Mouse (Mus musculus) limb, embryonic 11.5 days (tissue): Measurements from ENCODE around the gene Sytl1. TPM values are rescaled to one million over a fixed set of nuclear protein-coding genes. Genes with fewer than 3 reads are reported as not detected.
A peak's percentile ranks its signal among the peaks of the same experiment; 100 is the strongest.

Experiments
- ATAC-seq: fragments of 200-750 bp; cut with Nextera tagmentation; 2 replicates; pipeline ENCODE4 v1.8.0; 2017; ENCODE audit warnings: low read depth; ENCODE audit not compliant: insufficient number of reproducible peaks, low FRiP score, low TSS enrichment
- DNase-seq: peaks from one replicate; pipeline ENCODE4 v3.0.0-alpha.2; 2015; ENCODE audit warnings: low spot score
- H3K27ac ChIP-seq: fragments of 300-500 bp; sonication (generic); replicated peaks from 2 replicates; pipeline ENCODE4 v1.5.1; 2014; ENCODE audit warnings: low read depth, mild to moderate bottlenecking, low read length
- H3K27me3 ChIP-seq: fragments of 300-500 bp; sonication (generic); 2 replicates; pipeline ENCODE4 v1.6.1; 2014; ENCODE audit warnings: mild to moderate bottlenecking, low read length, mixed read lengths; ENCODE audit not compliant: control insufficient read depth, insufficient read depth
- H3K36me3 ChIP-seq: fragments of 300-500 bp; sonication (generic); 2 replicates; pipeline ENCODE4 v1.6.1; 2014; ENCODE audit warnings: mild to moderate bottlenecking, low read length, moderate library complexity, mixed read lengths; ENCODE audit not compliant: control insufficient read depth, insufficient read depth
- H3K4me1 ChIP-seq: fragments of 300-500 bp; sonication (generic); 2 replicates; pipeline ENCODE4 v1.6.1; 2014; ENCODE audit warnings: low read length, mixed read lengths; ENCODE audit not compliant: control insufficient read depth, insufficient read depth
- H3K4me2 ChIP-seq: fragments of 300-500 bp; sonication (generic); 2 replicates; pipeline ENCODE4 v1.6.1; 2014; ENCODE audit warnings: low read depth, mild to moderate bottlenecking, moderate library complexity; ENCODE audit not compliant: severe bottlenecking
- H3K4me3 ChIP-seq: fragments of 300-500 bp; sonication (generic); 2 replicates; pipeline ENCODE4 v1.5.1; 2014; ENCODE audit warnings: low read depth, low read length
- H3K9ac ChIP-seq: fragments of 300-500 bp; sonication (generic); 2 replicates; pipeline ENCODE4 v1.6.1; 2014; ENCODE audit warnings: mild to moderate bottlenecking, low read length
- H3K9me3 ChIP-seq: fragments of 300-500 bp; sonication (generic); 2 replicates; pipeline ENCODE4 v1.6.1; 2016; ENCODE audit warnings: low read length; ENCODE audit not compliant: control insufficient read depth
- WGBS: fragments of 180-500 bp; shearing (Covaris S2); extraction: QIAGEN DNeasy Blood & Tissue Kit; methylation state at CpG from one replicate; pipeline ENCODE4 v1.1.7; 2014; 5-methylcytosine and 5-hydroxymethylcytosine counted together
- polyA plus RNA-seq: library from polyadenylated mRNA; unstranded; fragments of >200 nt; fragmentation: Nextera tagmentation; extraction: Ambion mirVana; gene quantifications from 2 replicates; pipeline ENCODE4 v1.2.1, GENCODE M21; 2014

Sytl1 gene
- polyA plus RNA-seq, 1 experiment from 2014 or later, result 1.5 TPM

- no peak overlapping the region for H3K9ac ChIP-seq
- no peak overlapping the region for H3K27ac ChIP-seq
- H3K9me3 ChIP-seq, result no peaks in the 10 kb centered on the region
- whole genome bisulfite sequencing, result 24% methylated on average over 12 of the region's 12 CpGs
- no peak overlapping the region for H3K4me3 ChIP-seq
- DNase-seq (no peak), ATAC-seq (no peak)
- no peak overlapping the region for H3K4me2 ChIP-seq
- H3K4me1 ChIP-seq, result peaks cover 14% of the 10 kb centered on the region
- no peaks in the 10 kb centered on the region for H3K27me3 ChIP-seq
- H3K36me3 ChIP-seq, result peaks cover 3% of the 10 kb centered on the region
Observed at GRCm38 (mm10) chr4:133298516-133299365, 35.8 kb upstream of the Sytl1 start.

- Histone ChIP-seq H3K4me3 (no peak overlapping the region), H3K27me3 (no peaks in the 10 kb centered on the region), H3K9ac (0 out of 2 replicates have a peak overlapping the region, but pooled peaks have one; percentile 13), H3K4me1 (peaks cover 23% of the 10 kb centered on the region), H3K9me3 (no peaks in the 10 kb centered on the region), H3K36me3 (peaks cover 3% of the 10 kb centered on the region), H3K27ac (no peak overlapping the region), H3K4me2 (no peak overlapping the region)
- WGBS, result 2% methylated on average over 5 of the region's 5 CpGs
- peak; percentile 89 for DNase-seq
- ATAC-seq, result no peak; the same call in 1 of the 2 replicates
Observed at GRCm38 (mm10) chr4:133297801-133298238, 34.9 kb upstream of the Sytl1 start.

- H3K9me3 ChIP-seq, result no peaks in the 10 kb centered on the region
- no peak overlapping the region for H3K4me2 ChIP-seq
- no peaks in the 10 kb centered on the region for H3K27me3 ChIP-seq
- 49% methylated on average over 10 of the region's 10 CpGs for WGBS
- H3K27ac ChIP-seq, result no peak overlapping the region
- no peak for DNase-seq
- no peak overlapping the region for H3K4me3 ChIP-seq
- no peak for ATAC-seq
- no peak overlapping the region for H3K9ac ChIP-seq
- H3K36me3 ChIP-seq, result peaks cover 3% of the 10 kb centered on the region
- H3K4me1 ChIP-seq, result peaks cover 27% of the 10 kb centered on the region
Observed at GRCm38 (mm10) chr4:133297360-133297759, 34.4 kb upstream of the Sytl1 start.

- Histone ChIP-seq H3K9me3 (no peaks in the 10 kb centered on the region), H3K4me2 (no peak overlapping the region), H3K27me3 (no peaks in the 10 kb centered on the region), H3K4me1 (peaks cover 27% of the 10 kb centered on the region), H3K27ac (no peak overlapping the region), H3K36me3 (peaks cover 3% of the 10 kb centered on the region), H3K4me3 (no peak overlapping the region), H3K9ac (no peak overlapping the region)
- ATAC-seq (no peak), DNase-seq (no peak)
- 28% methylated on average over 11 of the region's 11 CpGs for WGBS
Observed at GRCm38 (mm10) chr4:133294084-133294483, 31.2 kb upstream of the Sytl1 start.

- peak overlapping the region; percentile 59; the same call in 1 of the 2 replicates for H3K27ac ChIP-seq
- peak overlapping the region; percentile 43 for H3K9ac ChIP-seq
Observed at GRCm38 (mm10) chr4:133292901-133293843, 30.3 kb upstream of the Sytl1 start.

GRCm38 (mm10) chr4:133292405-133292804 lies 29.5 kb upstream of the Sytl1 start:
- WGBS, result 62% methylated on average over 4 of the region's 4 CpGs
- Histone ChIP-seq H3K27me3 (no peaks in the 10 kb centered on the region), H3K9ac (no peak overlapping the region), H3K4me1 (peaks cover 20% of the 10 kb centered on the region), H3K36me3 (peaks cover 3% of the 10 kb centered on the region), H3K4me3 (no peak overlapping the region), H3K27ac (0 out of 2 replicates have a peak overlapping the region, but pooled peaks have one; percentile 59), H3K4me2 (no peak overlapping the region), H3K9me3 (no peaks in the 10 kb centered on the region)
- no peak for ATAC-seq
- no peak for DNase-seq

More at GRCm38 (mm10) chr4:133292901-133293843, 30.3 kb upstream of the Sytl1 start:
- DNase-seq (peak; percentile 49), ATAC-seq (peak; percentile 22; the same call in 1 of the 2 replicates)
- peak overlapping the region; percentile 12; the same call in 1 of the 2 replicates for H3K4me2 ChIP-seq
- peaks cover 27% of the 10 kb centered on the region for H3K4me1 ChIP-seq
- peaks cover 3% of the 10 kb centered on the region for H3K36me3 ChIP-seq
- no peaks in the 10 kb centered on the region for H3K27me3 ChIP-seq
- WGBS, result 11% methylated on average over 24 of the region's 24 CpGs
- no peaks in the 10 kb centered on the region for H3K9me3 ChIP-seq
- H3K4me3 ChIP-seq, result no peak overlapping the region

GRCm38 (mm10) chr4:133291255-133291654 lies 28.3 kb upstream of the Sytl1 start:
- Histone ChIP-seq H3K4me1 (peaks cover 19% of the 10 kb centered on the region), H3K36me3 (peaks cover 3% of the 10 kb centered on the region), H3K4me2 (no peak overlapping the region), H3K27me3 (no peaks in the 10 kb centered on the region), H3K9me3 (no peaks in the 10 kb centered on the region), H3K9ac (no peak overlapping the region), H3K4me3 (no peak overlapping the region), H3K27ac (no peak overlapping the region)
- 98% methylated on average over 1 of the region's 1 CpGs for whole genome bisulfite sequencing
- ATAC-seq, result no peak
- no peak for DNase-seq

GRCm38 (mm10) chr4:133286476-133287077 lies 23.7 kb upstream of the Sytl1 start:
- Histone ChIP-seq H3K4me1 (peaks cover 17% of the 10 kb centered on the region), H3K36me3 (no peaks in the 10 kb centered on the region), H3K4me2 (no peak overlapping the region), H3K4me3 (no peak overlapping the region), H3K9ac (no peak overlapping the region), H3K27me3 (no peaks in the 10 kb centered on the region), H3K9me3 (no peaks in the 10 kb centered on the region), H3K27ac (no peak overlapping the region)
- DNase-seq, result no peak
- 87% methylated on average over 4 of the region's 4 CpGs for WGBS
- ATAC-seq, result no peak
